Mouse (Mus musculus) neural tube, postnatal 0 days (tissue): Measurements from ENCODE around the gene Zdhhc19. TPM values are rescaled to one million over a fixed set of nuclear protein-coding genes. Genes with fewer than 3 reads are reported as not detected.

ENCODE experiments used
- polyA plus RNA-seq: library from polyadenylated mRNA; unstranded; fragments of >200 nt; fragmentation: Nextera tagmentation; extraction: Ambion mirVana; gene quantifications from 2 replicates; pipeline ENCODE4 v1.2.1, GENCODE M21; 2015

The Zdhhc19 gene
- polyA plus RNA-seq, result 0.22 TPM in 1 of 2 replicates, not detected in the other

DNA sequence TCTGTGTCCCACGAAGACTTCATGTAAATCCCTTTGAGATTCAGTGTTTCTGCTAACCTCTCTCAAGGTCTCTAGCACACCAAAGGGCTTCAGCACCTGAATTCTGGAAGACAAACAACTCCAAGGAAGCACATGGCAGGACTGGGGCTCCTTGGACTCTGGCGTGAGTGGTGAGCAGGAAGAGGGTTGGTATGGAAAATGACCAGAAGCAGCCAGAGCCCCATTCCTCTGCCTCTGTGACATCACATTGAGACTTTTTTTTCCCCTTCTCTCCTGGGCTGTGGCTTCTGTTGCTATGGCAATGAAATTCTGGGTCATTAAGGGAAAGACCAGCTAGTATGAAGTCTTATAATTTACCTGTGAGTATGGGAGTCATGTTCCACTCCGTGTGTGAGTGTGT lies at the start of gene Zdhhc19:
Zdhhc19 (plus strand) TSS at position 301 of the 400 bp plus-strand sequence.

DNA sequence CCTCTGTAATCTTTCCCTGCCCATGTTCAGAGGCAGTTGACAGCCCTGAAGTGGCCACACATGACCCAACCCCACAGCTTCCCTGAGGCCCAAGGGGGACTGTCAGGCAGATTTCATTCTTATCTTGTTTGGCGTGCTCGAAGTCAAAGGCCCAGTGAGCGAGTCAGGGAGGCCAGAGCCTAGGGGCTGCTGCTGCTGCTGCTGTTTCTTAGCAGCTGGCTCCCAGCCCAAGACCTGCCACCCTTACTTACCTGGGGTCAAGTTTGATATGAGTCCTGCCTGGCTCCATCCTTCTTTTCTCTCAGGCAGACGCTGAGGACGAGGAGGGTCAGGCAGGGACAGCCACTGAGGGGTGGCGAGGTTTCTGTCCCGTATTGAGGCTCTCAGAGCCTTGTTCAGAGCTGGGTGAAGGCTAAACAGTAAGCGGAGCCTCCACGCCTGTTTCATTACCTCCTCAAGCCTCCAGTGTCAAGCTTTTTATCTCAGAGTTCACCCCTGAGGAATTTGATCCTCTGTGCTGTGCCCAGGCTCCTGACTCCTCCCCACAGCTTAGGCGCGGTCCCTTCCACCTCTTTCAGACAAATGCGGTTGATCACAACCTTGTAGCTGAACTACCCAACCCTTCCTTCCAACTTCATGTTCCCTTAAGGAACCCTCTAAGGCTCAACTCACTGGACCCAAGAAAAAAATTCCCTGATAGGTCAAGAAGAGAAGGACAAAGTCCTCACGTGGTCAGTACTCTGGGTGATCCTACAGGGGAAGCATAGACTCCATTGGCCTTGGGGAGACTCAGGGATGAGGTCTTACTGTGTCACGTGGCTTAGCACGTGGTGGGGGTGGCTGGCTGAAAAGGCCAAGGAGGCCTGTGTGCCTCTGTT lies 8.6 kb upstream of the Zdhhc19 start, which contains the start of gene Slc51a:
Slc51a (minus strand) TSS at position 646 of the 878 bp plus-strand sequence.

DNA sequence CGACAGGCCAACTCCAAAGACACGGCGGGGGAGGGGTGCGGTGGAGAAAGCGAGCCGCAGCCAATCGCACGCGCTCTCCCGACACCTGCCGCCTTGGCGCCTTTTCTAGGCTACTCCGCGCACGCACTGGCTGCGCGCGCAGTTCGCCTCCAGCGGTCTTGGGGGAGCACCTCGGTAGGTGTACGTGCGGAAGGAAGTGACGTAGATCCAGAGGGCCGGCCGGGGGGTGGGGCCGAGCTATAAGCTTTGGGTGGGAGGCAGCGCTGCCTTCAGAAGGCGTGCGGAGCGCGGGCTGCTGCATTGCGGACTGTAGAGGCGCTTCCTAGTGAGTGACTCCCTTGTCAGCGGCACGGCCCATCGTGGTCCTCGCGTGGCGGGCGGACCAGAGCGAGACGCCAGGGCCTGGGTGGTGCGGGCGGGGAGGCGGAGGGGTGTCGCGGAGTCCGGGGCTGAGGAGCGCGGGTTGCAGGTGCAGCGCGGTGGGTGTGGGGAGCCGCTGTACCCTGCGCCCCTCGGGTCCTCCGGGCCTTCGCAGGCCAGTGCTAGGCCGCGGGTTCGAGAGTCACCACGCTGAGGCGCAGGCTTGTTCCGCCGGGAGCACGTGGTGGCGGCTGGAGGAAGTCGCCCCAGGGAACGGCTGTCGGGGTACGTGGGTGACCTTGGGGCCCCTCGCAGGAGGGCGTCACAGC lies 112.8 kb downstream of the Zdhhc19 start, which contains the start of gene Tfrc:
Tfrc (plus strand) TSS at position 209 of the 689 bp plus-strand sequence.

Other genes with a start within 250 kb of the Zdhhc19 start
- gene Fbxo45, start 249.1 kb upstream of the Zdhhc19 start, polyA plus RNA-seq, result 17.6 and 18.9 TPM in 2 replicates
- gene Wdr53, start 249.0 kb upstream of the Zdhhc19 start, polyA plus RNA-seq, result 16.5 and 16.9 TPM in 2 replicates
- not detected in 2 replicates for gene Smco1, start 224.8 kb upstream of the Zdhhc19 start, polyA plus RNA-seq
- 28.8 and 30.3 TPM in 2 replicates for gene Rnf168, start 218.8 kb upstream of the Zdhhc19 start, polyA plus RNA-seq
- 13.5 and 15.4 TPM in 2 replicates for gene Ubxn7, start 164.0 kb upstream of the Zdhhc19 start, polyA plus RNA-seq
- 0.19 TPM in 1 of 2 replicates, not detected in the other for gene Tm4sf19, start 95.8 kb upstream of the Zdhhc19 start, polyA plus RNA-seq
- 51.3 and 53.2 TPM in 2 replicates for gene Tctex1d2, start 76.6 kb upstream of the Zdhhc19 start, polyA plus RNA-seq
- 47.1 and 47.8 TPM in 2 replicates for gene Pcyt1a, start 65.3 kb upstream of the Zdhhc19 start, polyA plus RNA-seq
- gene Slc51a, start 8.4 kb upstream of the Zdhhc19 start, polyA plus RNA-seq, result 0.22 and 0.37 TPM in 2 replicates
- gene Tfrc, start 112.7 kb downstream of the Zdhhc19 start, polyA plus RNA-seq, result 30.9 and 33.9 TPM in 2 replicates
- 20.6 and 23.5 TPM in 2 replicates for gene Tnk2, start 147.6 kb downstream of the Zdhhc19 start, polyA plus RNA-seq
- not detected in 2 replicates for gene Muc4, start 239.6 kb downstream of the Zdhhc19 start, polyA plus RNA-seq